Mouse (Mus musculus) forebrain, embryonic 11.5 days (tissue): Measurements from ENCODE around the gene Pstpip1. TPM values are rescaled to one million over a fixed set of nuclear protein-coding genes. Genes with fewer than 3 reads are reported as not detected.

Experiments
- ATAC-seq: fragments of 200-750 bp; cut with Nextera tagmentation; replicated peaks from 2 replicates; pipeline ENCODE4 v1.8.0; 2017; ENCODE audit warnings: moderate TSS enrichment; ENCODE audit not compliant: low FRiP score
- DNase-seq: peaks from one replicate; pipeline ENCODE4 v3.0.0-alpha.2; 2017; ENCODE audit warnings: low spot score
- H3K27ac ChIP-seq: fragments of 300-500 bp; sonication (generic); 2 replicates; pipeline ENCODE4 v1.5.1; 2014; ENCODE audit warnings: low read depth, low read length
- H3K27me3 ChIP-seq: fragments of 300-500 bp; sonication (generic); 2 replicates; pipeline ENCODE4 v1.6.1; 2014; ENCODE audit warnings: mild to moderate bottlenecking, low read length, mixed read lengths; ENCODE audit not compliant: control insufficient read depth, insufficient read depth
- H3K36me3 ChIP-seq: fragments of 300-500 bp; sonication (generic); 2 replicates; pipeline ENCODE4 v1.6.1; 2014; ENCODE audit warnings: mild to moderate bottlenecking, low read length, moderate library complexity, mixed read lengths; ENCODE audit not compliant: control insufficient read depth, insufficient read depth
- H3K4me1 ChIP-seq: fragments of 300-500 bp; sonication (generic); replicated peaks from 2 replicates; pipeline ENCODE4 v1.6.1; 2014; ENCODE audit warnings: low read length, mixed read lengths; ENCODE audit not compliant: control insufficient read depth, insufficient read depth
- H3K4me2 ChIP-seq: fragments of 300-500 bp; sonication (generic); 2 replicates; pipeline ENCODE4 v1.6.1; 2014; ENCODE audit warnings: low read depth, mild to moderate bottlenecking, low read length, moderate library complexity, mixed read lengths; ENCODE audit not compliant: severe bottlenecking
- H3K4me3 ChIP-seq: fragments of 300-500 bp; sonication (generic); 2 replicates; pipeline ENCODE4 v1.5.1; 2014; ENCODE audit warnings: low read depth, low read length
- H3K9ac ChIP-seq: fragments of 300-500 bp; sonication (generic); 2 replicates; pipeline ENCODE4 v1.6.1; 2014; ENCODE audit warnings: low read length
- H3K9me3 ChIP-seq: fragments of 300-500 bp; sonication (generic); 2 replicates; pipeline ENCODE4 v1.6.1; 2016; ENCODE audit warnings: low read length, mixed read lengths; ENCODE audit not compliant: control insufficient read depth
- WGBS: fragments of 180-500 bp; shearing (Covaris S2); extraction: QIAGEN DNeasy Blood & Tissue Kit; methylation state at CpG from one replicate; pipeline ENCODE4 v1.1.7; 2014; 5-methylcytosine and 5-hydroxymethylcytosine counted together
- polyA plus RNA-seq: library from polyadenylated mRNA; unstranded; fragments of >200 nt; fragmentation: Nextera tagmentation; extraction: Ambion mirVana; gene quantifications from 2 replicates; pipeline ENCODE4 v1.2.1, GENCODE M21; 2014

Gene Pstpip1
- polyA plus RNA-seq, 1 experiment from 2014 or later = 0.40 TPM

DNA sequence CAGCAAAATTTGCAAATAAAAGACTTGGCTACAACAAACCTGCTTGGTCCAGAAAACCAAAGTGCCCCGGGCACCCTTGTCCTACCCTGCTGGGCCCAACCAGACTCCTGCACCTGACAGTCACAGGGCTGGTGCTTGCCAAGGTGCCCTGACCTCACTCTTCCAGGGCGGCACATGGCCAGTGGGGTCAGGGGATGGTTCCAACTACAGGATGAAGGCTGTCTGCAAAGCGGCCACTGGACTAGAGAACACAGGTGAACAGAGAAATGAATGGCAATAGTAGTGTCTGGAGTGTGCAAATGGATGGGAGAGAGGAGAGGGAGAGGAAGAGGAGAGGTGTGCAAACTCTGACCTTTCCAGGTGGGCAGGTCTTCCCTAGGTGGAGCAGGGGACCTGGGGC, 40.2 kb downstream of the Pstpip1 start:
- no peak overlapping the region for H3K4me2 ChIP-seq
- H3K4me1 ChIP-seq = no peaks in the 10 kb centered on the region
- no peak overlapping the region for H3K4me3 ChIP-seq
- H3K36me3 ChIP-seq = peaks cover 4% of the 10 kb centered on the region; the same call in 1 of the 2 replicates
- H3K9ac ChIP-seq = no peak overlapping the region
- no peak for DNase-seq
- no peaks in the 10 kb centered on the region for H3K9me3 ChIP-seq
- H3K27ac ChIP-seq = no peak overlapping the region
- H3K27me3 ChIP-seq = no peaks in the 10 kb centered on the region
- ATAC-seq = no peak
- WGBS = 90% methylated on average over 3 of the region's 3 CpGs

GRCm38 (mm10) chr9:56130536-56130935, 40.8 kb downstream of the Pstpip1 start:
- no peak overlapping the region for H3K9ac ChIP-seq
- no peak for ATAC-seq
- WGBS = 74% methylated on average over 4 of the region's 4 CpGs
- no peak overlapping the region for H3K4me2 ChIP-seq
- H3K27me3 ChIP-seq = no peaks in the 10 kb centered on the region
- H3K4me3 ChIP-seq = no peak overlapping the region
- no peaks in the 10 kb centered on the region for H3K4me1 ChIP-seq
- peaks cover 4% of the 10 kb centered on the region; the same call in 1 of the 2 replicates for H3K36me3 ChIP-seq
- no peaks in the 10 kb centered on the region for H3K9me3 ChIP-seq
- DNase-seq = no peak
- no peak overlapping the region for H3K27ac ChIP-seq

GRCm38 (mm10) chr9:56131813-56132525, 42.2 kb downstream of the Pstpip1 start:
- WGBS = 88% methylated on average over 10 of the region's 10 CpGs
- ATAC-seq = no peak
- H3K36me3 ChIP-seq = peaks cover 9% of the 10 kb centered on the region; the same call in 1 of the 2 replicates

GRCm38 (mm10) chr9:56133970-56134369, 44.2 kb downstream of the Pstpip1 start:
- 88% methylated on average over 5 of the region's 5 CpGs for WGBS
- no peak for ATAC-seq

More at GRCm38 (mm10) chr9:56131813-56132525, 42.2 kb downstream of the Pstpip1 start:
- no peaks in the 10 kb centered on the region for H3K9me3 ChIP-seq
- H3K4me2 ChIP-seq = no peak overlapping the region
- no peaks in the 10 kb centered on the region for H3K4me1 ChIP-seq
- H3K27me3 ChIP-seq = no peaks in the 10 kb centered on the region
- H3K9ac ChIP-seq = no peak overlapping the region
- no peak overlapping the region for H3K27ac ChIP-seq
- H3K4me3 ChIP-seq = no peak overlapping the region
- DNase-seq = no peak

DNA sequence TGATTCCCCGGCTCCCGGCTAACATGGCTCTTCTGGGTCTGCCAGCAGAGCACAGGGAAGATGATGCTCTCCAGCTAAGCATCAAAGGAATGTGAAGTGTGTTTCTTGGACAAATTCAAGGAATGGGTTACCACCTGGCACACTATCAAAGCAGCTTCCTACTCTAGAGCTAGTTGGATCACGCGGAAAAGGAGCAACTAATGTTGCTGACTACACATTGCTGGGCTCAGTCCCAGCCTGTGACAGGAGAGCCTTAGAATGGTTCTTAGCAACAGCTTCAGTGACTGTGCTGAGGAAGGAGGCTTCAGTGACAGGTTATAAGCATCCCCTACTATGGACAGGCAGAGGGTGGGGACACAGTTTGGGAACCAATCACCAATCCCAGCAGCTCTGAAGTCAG, 44.9 kb downstream of the Pstpip1 start:
- no peaks in the 10 kb centered on the region for H3K9me3 ChIP-seq
- no peak overlapping the region for H3K4me3 ChIP-seq
- H3K36me3 ChIP-seq = peaks cover 9% of the 10 kb centered on the region; the same call in 1 of the 2 replicates
- no peak for ATAC-seq
- 96% methylated on average over 4 of the region's 4 CpGs for WGBS
- DNase-seq = no peak
- H3K4me2 ChIP-seq = no peak overlapping the region
- H3K27ac ChIP-seq = no peak overlapping the region
- no peaks in the 10 kb centered on the region for H3K4me1 ChIP-seq
- no peak overlapping the region for H3K9ac ChIP-seq
- no peaks in the 10 kb centered on the region for H3K27me3 ChIP-seq

More at GRCm38 (mm10) chr9:56133970-56134369, 44.2 kb downstream of the Pstpip1 start:
- no peak overlapping the region for H3K9ac ChIP-seq
- no peaks in the 10 kb centered on the region for H3K27me3 ChIP-seq
- no peaks in the 10 kb centered on the region for H3K9me3 ChIP-seq
- no peak overlapping the region for H3K4me2 ChIP-seq
- peaks cover 9% of the 10 kb centered on the region; the same call in 1 of the 2 replicates for H3K36me3 ChIP-seq
- H3K4me3 ChIP-seq = no peak overlapping the region
- no peak for DNase-seq
- no peaks in the 10 kb centered on the region for H3K4me1 ChIP-seq
- no peak overlapping the region for H3K27ac ChIP-seq

DNA sequence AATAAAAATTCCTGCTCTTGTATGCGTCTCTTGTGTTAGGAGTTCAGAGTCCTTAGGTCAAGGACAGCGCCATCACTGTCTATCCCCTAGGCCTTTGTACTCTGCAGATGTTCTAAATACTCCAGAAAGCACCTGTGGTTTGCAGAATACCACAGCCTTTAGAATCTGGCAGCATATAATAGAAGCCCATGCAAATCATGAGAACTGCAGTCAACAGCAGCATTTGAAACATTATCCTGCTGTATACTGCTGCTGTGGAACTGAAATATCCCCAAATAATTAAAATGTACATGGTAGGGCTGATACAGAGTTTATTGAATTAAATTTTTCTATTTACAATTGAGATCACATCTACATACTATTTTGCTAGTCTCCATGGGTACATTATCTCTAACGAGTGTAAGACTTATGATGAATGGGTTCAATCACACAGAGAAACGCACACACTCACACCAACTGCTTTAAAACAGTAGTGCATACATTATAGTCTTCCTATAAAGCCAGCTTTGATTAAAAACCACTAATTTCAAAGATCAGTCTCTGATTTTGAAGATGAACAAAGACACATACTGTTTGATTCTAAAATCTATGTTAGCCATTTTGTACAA, 45.9 kb downstream of the Pstpip1 start:
- no peak overlapping the region for H3K4me3 ChIP-seq
- DNase-seq (no peak), ATAC-seq (no peak)
- H3K36me3 ChIP-seq = peaks cover 7% of the 10 kb centered on the region; the same call in 1 of the 2 replicates
- no peaks in the 10 kb centered on the region for H3K27me3 ChIP-seq
- H3K9me3 ChIP-seq = no peaks in the 10 kb centered on the region
- 89% methylated on average over 4 of the region's 4 CpGs for WGBS
- no peak overlapping the region for H3K9ac ChIP-seq
- H3K4me1 ChIP-seq = no peaks in the 10 kb centered on the region
- no peak overlapping the region for H3K4me2 ChIP-seq
- no peak overlapping the region for H3K27ac ChIP-seq

DNA sequence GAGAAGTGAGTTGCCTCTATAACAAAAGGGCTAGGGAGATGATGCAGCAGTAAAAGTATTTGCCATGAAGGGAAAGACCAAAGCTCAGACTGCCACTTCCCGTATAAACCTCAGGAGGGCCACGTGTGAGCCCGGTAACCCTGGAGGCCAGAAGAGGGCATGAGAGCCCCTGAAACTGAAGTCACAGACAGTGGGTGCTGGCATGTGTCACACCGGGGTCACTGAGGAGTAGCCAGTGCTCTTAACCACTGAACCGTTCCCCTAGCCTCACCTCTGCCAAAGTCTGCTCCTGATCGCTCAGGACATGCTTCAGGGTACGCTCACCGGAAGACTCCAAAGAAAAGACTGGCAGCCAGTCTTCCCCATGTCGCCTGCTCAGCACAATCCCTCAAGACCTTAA, 52.0 kb downstream of the Pstpip1 start:
- Histone ChIP-seq H3K9ac (no peak overlapping the region), H3K9me3 (no peaks in the 10 kb centered on the region), H3K36me3 (peaks cover 8% of the 10 kb centered on the region; the same call in 1 of the 2 replicates)

GRCm38 (mm10) chr9:56144366-56145003, 54.7 kb downstream of the Pstpip1 start:
- Histone ChIP-seq H3K27ac (no peak overlapping the region), H3K36me3 (peaks cover 9% of the 10 kb centered on the region; the same call in 1 of the 2 replicates), H3K27me3 (no peaks in the 10 kb centered on the region), H3K4me1 (no peaks in the 10 kb centered on the region), H3K4me3 (no peak overlapping the region), H3K4me2 (no peak overlapping the region), H3K9ac (no peak overlapping the region), H3K9me3 (no peaks in the 10 kb centered on the region)
- DNase-seq (no peak), ATAC-seq (no peak)
- WGBS = 97% methylated on average over 7 of the region's 7 CpGs

More for the DNA sequence above, 52.0 kb downstream of the Pstpip1 start:
- Histone ChIP-seq H3K4me1 (no peaks in the 10 kb centered on the region), H3K4me2 (no peak overlapping the region), H3K27me3 (no peaks in the 10 kb centered on the region), H3K27ac (no peak overlapping the region), H3K4me3 (no peak overlapping the region)
- ATAC-seq (no peak), DNase-seq (no peak)
- WGBS = 90% methylated on average over 9 of the region's 9 CpGs
